Mouse (Mus musculus): ENCODE data around the gene Epn3. TPM values are rescaled to one million over a fixed set of nuclear protein-coding genes. Genes with fewer than 3 reads are reported as not detected.

Gene Epn3
- polyA plus RNA-seq, 1 experiment from 2014 or later = 0.47 TPM

- WGBS = 84% methylated on average over 8 of the region's 8 CpGs
- Histone ChIP-seq H3K9ac (replicated peaks) (no peak overlapping the region), H3K27ac (replicated peaks) (no peak overlapping the region)
These were observed 33.4 kb upstream of the Epn3 start for GRCm38 (mm10) chr11:94533171-94533570.

GRCm38 (mm10) chr11:94528879-94529278 is 29.1 kb upstream of the Epn3 start:
- H3K9ac ChIP-seq (replicated peaks) = no peak overlapping the region
- no peaks in the 10 kb centered on the region for H3K9me3 ChIP-seq
- no peaks in the 10 kb centered on the region for H3K27me3 ChIP-seq
- H3K4me3 ChIP-seq = no peak overlapping the region
- no peak overlapping the region for H3K27ac ChIP-seq (replicated peaks)
- H3K4me1 ChIP-seq = peaks cover 4% of the 10 kb centered on the region; the same call in 1 of the 2 replicates
- ATAC-seq (ENCODE audit: low FRiP score, low read depth) = no peak
- H3K4me2 ChIP-seq (replicated peaks) = no peak overlapping the region
- no peaks in the 10 kb centered on the region for H3K36me3 ChIP-seq
- WGBS = 50% methylated on average over 3 of the region's 3 CpGs

More at GRCm38 (mm10) chr11:94533171-94533570, 33.4 kb upstream of the Epn3 start:
- no peak overlapping the region for H3K4me2 ChIP-seq (replicated peaks)
- H3K9me3 ChIP-seq = no peaks in the 10 kb centered on the region
- no peak for ATAC-seq (ENCODE audit: low FRiP score, low read depth)
- H3K4me3 ChIP-seq = no peak overlapping the region
- H3K36me3 ChIP-seq = no peaks in the 10 kb centered on the region
- no peaks in the 10 kb centered on the region for H3K27me3 ChIP-seq
- H3K4me1 ChIP-seq = no peaks in the 10 kb centered on the region

- no peak overlapping the region for H3K4me2 ChIP-seq (replicated peaks)
- peaks cover 7% of the 10 kb centered on the region; the same call in 1 of the 2 replicates for H3K4me1 ChIP-seq
- no peak for ATAC-seq (ENCODE audit: low FRiP score, low read depth)
- H3K9ac ChIP-seq (replicated peaks) = no peak overlapping the region
- no peak overlapping the region for H3K27ac ChIP-seq (replicated peaks)
- 0 out of 2 replicates have a peak, but pooled peaks cover 4% of the 10 kb centered on the region for H3K27me3 ChIP-seq
- no peaks in the 10 kb centered on the region for H3K9me3 ChIP-seq
- H3K4me3 ChIP-seq = no peak overlapping the region
- 59% methylated on average over 9 of the region's 9 CpGs for WGBS
- H3K36me3 ChIP-seq = no peaks in the 10 kb centered on the region
These were observed 26.6 kb upstream of the Epn3 start for GRCm38 (mm10) chr11:94526171-94526879.

- WGBS = 1% methylated on average over 42 of the region's 42 CpGs
- Histone ChIP-seq H3K27me3 (0 out of 2 replicates have a peak, but pooled peaks cover 4% of the 10 kb centered on the region), H3K9ac (replicated peaks) (peak within 1 kb of the TSS; percentile 68), H3K27ac (replicated peaks) (no peak within 1 kb of the TSS), H3K9me3 (no peaks in the 10 kb centered on the region), H3K36me3 (no peaks in the 10 kb centered on the region), H3K4me1 (peaks cover 10% of the 10 kb centered on the region), H3K4me3 (peak within 1 kb of the TSS; percentile 57), H3K4me2 (replicated peaks) (peak within 1 kb of the TSS; percentile 82)
- peak; percentile 76 for ATAC-seq (ENCODE audit: low FRiP score, low read depth)
These were observed 21.6 kb upstream of the Epn3 start, which contains the start of gene Mycbpap for GRCm38 (mm10) chr11:94521219-94521843. TSS of gene Mycbpap (minus strand) at chr11:94521742.

GRCm38 (mm10) chr11:94513452-94513851 is 13.7 kb upstream of the Epn3 start:
- ATAC-seq (ENCODE audit: low FRiP score, low read depth) = no peak
- H3K4me1 ChIP-seq = no peaks in the 10 kb centered on the region
- H3K4me2 ChIP-seq (replicated peaks) = no peak overlapping the region
- no peak overlapping the region for H3K27ac ChIP-seq (replicated peaks)
- no peaks in the 10 kb centered on the region for H3K9me3 ChIP-seq
- no peak overlapping the region for H3K9ac ChIP-seq (replicated peaks)
- no peaks in the 10 kb centered on the region for H3K36me3 ChIP-seq
- no peak overlapping the region for H3K4me3 ChIP-seq
- 74% methylated on average over 9 of the region's 9 CpGs for WGBS
- no peaks in the 10 kb centered on the region for H3K27me3 ChIP-seq

- Histone ChIP-seq H3K36me3 (no peaks in the 10 kb centered on the region), H3K9me3 (no peaks in the 10 kb centered on the region), H3K27ac (replicated peaks) (no peak overlapping the region), H3K27me3 (no peaks in the 10 kb centered on the region), H3K9ac (replicated peaks) (no peak overlapping the region), H3K4me3 (no peak overlapping the region), H3K4me1 (no peaks in the 10 kb centered on the region), H3K4me2 (replicated peaks) (no peak overlapping the region)
- 92% methylated on average over 10 of the region's 10 CpGs for WGBS
- no peak for ATAC-seq (ENCODE audit: low FRiP score, low read depth)
These were observed 9.2 kb upstream of the Epn3 start for GRCm38 (mm10) chr11:94508976-94509375.

GRCm38 (mm10) chr11:94501482-94501881 is 1.7 kb upstream of the Epn3 start:
- no peak for ATAC-seq (ENCODE audit: low FRiP score, low read depth)
- WGBS = 91% methylated on average over 8 of the region's 8 CpGs
- no peak overlapping the region for H3K27ac ChIP-seq (replicated peaks)

GRCm38 (mm10) chr11:94500362-94500761 is 588 bp upstream of the Epn3 start:
- H3K4me3 ChIP-seq = no peak overlapping the region
- H3K27me3 ChIP-seq = peaks cover 52% of the 10 kb centered on the region
- ATAC-seq (ENCODE audit: low FRiP score, low read depth) = no peak
- H3K27ac ChIP-seq (replicated peaks) = no peak overlapping the region
- H3K9ac ChIP-seq (replicated peaks) = no peak overlapping the region
- 32% methylated on average over 8 of the region's 8 CpGs for WGBS
- peaks cover 22% of the 10 kb centered on the region for H3K4me1 ChIP-seq
- no peak overlapping the region for H3K4me2 ChIP-seq (replicated peaks)
- H3K9me3 ChIP-seq = no peaks in the 10 kb centered on the region
- H3K36me3 ChIP-seq = no peaks in the 10 kb centered on the region

More at GRCm38 (mm10) chr11:94501482-94501881, 1.7 kb upstream of the Epn3 start:
- Histone ChIP-seq H3K4me2 (replicated peaks) (no peak overlapping the region), H3K27me3 (peaks cover 52% of the 10 kb centered on the region), H3K4me1 (peaks cover 22% of the 10 kb centered on the region), H3K4me3 (no peak overlapping the region), H3K36me3 (no peaks in the 10 kb centered on the region), H3K9ac (replicated peaks) (no peak overlapping the region), H3K9me3 (no peaks in the 10 kb centered on the region)

- H3K4me3 ChIP-seq = peak overlapping the region; percentile 33; the same call in 1 of the 2 replicates
- H3K27ac ChIP-seq (replicated peaks) = no peak overlapping the region
- no peak for ATAC-seq (ENCODE audit: low FRiP score, low read depth)
- H3K9ac ChIP-seq (replicated peaks) = peak overlapping the region; percentile 50; the same call in 1 of the 2 replicates
- H3K36me3 ChIP-seq = no peaks in the 10 kb centered on the region
- peaks cover 61% of the 10 kb centered on the region for H3K27me3 ChIP-seq
- H3K9me3 ChIP-seq = no peaks in the 10 kb centered on the region
- H3K4me1 ChIP-seq = peaks cover 22% of the 10 kb centered on the region
- H3K4me2 ChIP-seq (replicated peaks) = peak overlapping the region; percentile 60
- WGBS = 17% methylated on average over 2 of the region's 2 CpGs
These were observed 739 bp downstream of the Epn3 start for GRCm38 (mm10) chr11:94499035-94499434.

GRCm38 (mm10) chr11:94498093-94498996 is 1.4 kb downstream of the Epn3 start:
- Histone ChIP-seq H3K4me3 (no peak overlapping the region), H3K9ac (replicated peaks) (no peak overlapping the region), H3K4me1 (peaks cover 22% of the 10 kb centered on the region), H3K27ac (replicated peaks) (no peak overlapping the region), H3K36me3 (no peaks in the 10 kb centered on the region), H3K27me3 (peaks cover 68% of the 10 kb centered on the region), H3K9me3 (no peaks in the 10 kb centered on the region), H3K4me2 (replicated peaks) (peak overlapping the region; percentile 60)
- 25% methylated on average over 19 of the region's 19 CpGs for WGBS
- no peak for ATAC-seq (ENCODE audit: low FRiP score, low read depth)

- no peak overlapping the region for H3K27ac ChIP-seq (replicated peaks)
- peaks cover 72% of the 10 kb centered on the region for H3K27me3 ChIP-seq
- H3K4me3 ChIP-seq = no peak overlapping the region
- H3K36me3 ChIP-seq = no peaks in the 10 kb centered on the region
- no peak for ATAC-seq (ENCODE audit: low FRiP score, low read depth)
- no peak overlapping the region for H3K9ac ChIP-seq (replicated peaks)
- H3K4me1 ChIP-seq = peaks cover 35% of the 10 kb centered on the region
- WGBS = 83% methylated on average over 3 of the region's 3 CpGs
- no peak overlapping the region for H3K4me2 ChIP-seq (replicated peaks)
- no peaks in the 10 kb centered on the region for H3K9me3 ChIP-seq
These were observed 4.4 kb downstream of the Epn3 start for GRCm38 (mm10) chr11:94495415-94495814.

Measured in midbrain, embryonic 12.5 days (tissue).